Mouse (Mus musculus) frontal cortex, adult 2 months (tissue): ENCODE measurements around the gene Stx3. TPM values are rescaled to one million over a fixed set of nuclear protein-coding genes. Genes with fewer than 3 reads are reported as not detected.

Experiments
- DNase-seq, 2 experiments: peaks; one replicate each; pipeline ENCODE4 v3.0.0; 2022; ENCODE audit warnings: low spot score in 1 of 2; ENCODE audit errors: extremely low spot score in 1 of 2
- polyA plus RNA-seq: library from polyadenylated mRNA; depleted of rRNA; stranded (reverse); fragments of >200 nt; gene quantifications from 2 replicates; pipeline ENCODE4 v1.2.3, GENCODE M21; 2012; rRNA removed

Gene Stx3
- polyA plus RNA-seq, 1 experiment: 44.2 TPM

DNA sequence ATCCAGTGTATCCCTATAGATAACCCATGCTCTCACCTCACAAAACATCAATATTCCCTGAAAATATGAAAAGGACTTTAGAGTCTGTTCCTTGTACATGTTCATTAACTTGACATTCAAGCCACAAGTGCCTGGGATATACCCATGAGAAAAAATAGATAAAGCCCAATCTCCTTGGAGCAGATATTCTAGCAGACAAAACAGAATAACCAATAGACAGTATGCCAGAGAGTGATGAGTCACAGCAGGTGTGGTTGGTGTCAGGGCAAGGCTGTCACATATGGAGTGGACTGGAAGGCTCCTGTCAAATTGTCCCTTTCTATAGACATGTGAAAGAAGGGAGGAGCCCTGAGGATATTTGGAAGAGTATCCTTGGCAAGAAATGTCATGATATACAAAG lies 73.5 kb downstream of the Stx3 start:
- no peak for DNase-seq

DNA sequence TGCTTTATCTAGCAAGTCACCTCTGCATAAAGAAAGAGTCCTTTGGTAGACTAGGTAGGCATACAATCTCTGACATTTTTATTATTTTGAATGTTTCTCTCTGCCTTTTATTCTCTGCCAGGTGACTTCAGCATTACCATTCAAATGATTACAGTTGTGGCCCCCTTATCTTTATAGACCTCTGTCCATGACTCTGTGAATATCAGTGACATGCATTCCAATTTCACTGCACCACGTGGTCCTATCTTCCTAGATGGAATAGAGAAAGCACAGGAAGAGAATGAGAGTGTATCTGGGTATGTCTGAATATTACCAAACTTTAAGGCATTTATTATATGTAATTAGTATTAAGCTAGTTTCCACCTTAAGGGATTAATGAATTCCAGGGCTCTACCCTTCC lies 82.7 kb downstream of the Stx3 start:
- DNase-seq: no peak

DNA sequence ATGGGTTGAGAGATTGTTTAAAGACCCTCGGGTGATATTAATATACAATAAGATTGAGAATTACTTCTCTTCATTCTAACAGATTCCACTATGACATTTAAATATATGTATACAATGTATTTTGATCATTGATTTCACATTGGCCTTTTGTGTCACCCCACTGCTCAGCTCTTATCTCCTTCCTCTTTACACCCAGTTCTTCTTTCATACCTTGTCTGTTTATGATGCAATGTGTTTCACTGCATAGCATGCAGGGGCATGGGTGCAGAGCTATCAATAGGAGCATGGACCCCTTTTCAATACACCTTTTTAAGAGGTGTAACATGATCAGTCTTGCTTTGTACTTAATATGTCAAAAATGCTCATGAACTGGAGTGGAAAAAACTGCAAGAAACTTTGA lies 88.9 kb downstream of the Stx3 start:
- DNase-seq: no peak

DNA sequence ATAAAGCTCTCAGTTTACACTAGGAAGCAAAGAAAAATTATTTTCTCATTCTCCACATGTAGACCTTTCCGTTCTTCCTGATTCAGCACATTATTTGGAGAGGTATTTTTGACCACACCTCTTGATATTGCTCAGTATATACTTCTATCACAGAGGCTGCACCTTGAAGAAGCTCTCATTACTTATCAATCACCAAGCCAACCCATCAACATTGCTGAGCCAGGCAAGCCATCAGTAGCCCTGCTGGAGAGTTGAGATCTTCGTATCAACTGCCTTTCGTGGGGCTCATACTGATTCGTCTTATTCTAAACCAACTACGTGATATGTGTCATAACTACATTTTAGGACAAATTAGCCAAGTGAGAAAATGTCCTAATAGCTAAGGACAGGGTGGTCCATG lies 91.9 kb downstream of the Stx3 start:
- no peak for DNase-seq

DNA sequence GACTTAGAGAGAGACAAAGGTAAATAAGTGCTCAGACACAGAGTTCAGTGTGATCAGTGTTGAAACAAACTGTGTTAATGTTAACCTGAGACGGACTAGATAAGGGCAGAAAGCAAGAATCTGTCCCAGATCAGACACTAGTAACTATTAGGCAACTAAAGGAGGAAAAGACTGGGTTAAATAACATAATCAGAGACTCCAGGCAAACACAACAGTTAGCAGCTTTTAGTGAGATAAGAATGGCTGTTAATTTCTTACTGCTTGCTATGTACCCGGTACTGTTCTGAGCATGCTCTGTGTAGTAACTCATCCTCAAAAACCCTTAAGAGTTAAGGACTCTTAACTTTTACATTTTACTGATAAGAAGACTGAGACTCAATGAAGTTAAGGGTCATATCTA lies 93.3 kb downstream of the Stx3 start:
- no peak for DNase-seq

Other genes with a start within 250 kb of the Stx3 start
- gene Ms4a6d, start 214.6 kb downstream of the Stx3 start, polyA plus RNA-seq: 1.2 and 2.0 TPM in 2 replicates
- not detected in 2 replicates for gene Ms4a2, start 195.7 kb downstream of the Stx3 start, polyA plus RNA-seq
- not detected in 2 replicates for gene Ms4a3, start 178.6 kb downstream of the Stx3 start, polyA plus RNA-seq
- gene Oosp2, start 158.8 kb downstream of the Stx3 start, polyA plus RNA-seq: not detected in 2 replicates
- not detected in 2 replicates for gene Oosp1, start 128.3 kb downstream of the Stx3 start, polyA plus RNA-seq
- not detected in 2 replicates for gene Oosp3, start 122.3 kb downstream of the Stx3 start, polyA plus RNA-seq
- not detected in 2 replicates for gene Gif, start 71.8 kb downstream of the Stx3 start, polyA plus RNA-seq
- 36.4 and 41.1 TPM in 2 replicates for gene Mrpl16, start 49.0 kb downstream of the Stx3 start, polyA plus RNA-seq
- 0.18 TPM in 1 of 2 replicates, not detected in the other for gene Olfr1417, start 19.8 kb upstream of the Stx3 start, polyA plus RNA-seq
- gene Olfr1418, start 41.7 kb upstream of the Stx3 start, polyA plus RNA-seq: not detected in 2 replicates
- 0.18 and 0.19 TPM in 2 replicates for gene Olfr1419, start 55.7 kb upstream of the Stx3 start, polyA plus RNA-seq
- 0.15 TPM in 1 of 2 replicates, not detected in the other for gene Olfr1420, start 67.2 kb upstream of the Stx3 start, polyA plus RNA-seq
- 21.0 and 21.2 TPM in 2 replicates for gene Patl1, start 93.0 kb upstream of the Stx3 start, polyA plus RNA-seq
- gene Osbp, start 146.5 kb upstream of the Stx3 start, polyA plus RNA-seq: 34.9 and 36.3 TPM in 2 replicates
- gene Olfr1423, start 221.9 kb upstream of the Stx3 start, polyA plus RNA-seq: not detected in 2 replicates
- gene Olfr1424, start 243.3 kb upstream of the Stx3 start, polyA plus RNA-seq: not detected in 2 replicates